Comparison of ENCODE assay signal across 8 mouse cellular contexts in genomic region chr15:31211910-31212309, GRCm38 (mm10). TPM values are rescaled to one million over a fixed set of nuclear protein-coding genes. Genes with fewer than 3 reads are reported as not detected.
DNase-seq lines count a peak whose midpoint lies in the region.

No protein-coding gene starts in this region.

- peak; percentile 94 for DNase-seq in heart, adult 11 months
- DNase-seq in heart, postnatal 36 days = no peak
- peak; percentile 43 for DNase-seq in urinary bladder, postnatal 14 days (ENCODE audit: low spot score)
- no peak for DNase-seq in urinary bladder, postnatal 4 days (ENCODE audit: low spot score in 2 of 2)
- DNase-seq in lung, adult 18-20 months = peak; percentile 66 to 81
- no peak for DNase-seq in embryo, embryonic 10 days (ENCODE audit: low spot score)
- no peak for DNase-seq in spleen, adult 18-20 months
- no peak for DNase-seq in cerebellum, adult 9-11 months

- intact Hi-C loops in heart, postnatal 36 days (cut with DNase I) = no loop called here

RNA-seq across cellular contexts. Expression of gene Dap, which starts 12.2 kb away (rescaled TPM):
- total RNA-seq in heart, postnatal 36 days (2021) = 10 to 100 TPM; 18.0 to 19.8 TPM

Comparison
In these comparisons a context has a peak if more than half of its experiments do, and no peak if none do; other contexts are left out.
1. DNase-seq: peak in heart, adult 11 months (single experiment), urinary bladder, postnatal 14 days (single experiment) and lung, adult 18-20 months (2 of 2); none in heart, postnatal 36 days (0 of 2), urinary bladder, postnatal 4 days (0 of 2), embryo, embryonic 10 days (single experiment), spleen, adult 18-20 months (0 of 2) and cerebellum, adult 9-11 months (single experiment).